Comparison of ENCODE assay signal across 8 mouse cellular contexts in genomic region chr8:95352151-95352870, GRCm38 (mm10). TPM values are rescaled to one million over a fixed set of nuclear protein-coding genes. Genes with fewer than 3 reads are reported as not detected.
DNase-seq lines count a peak whose midpoint lies in the region; ATAC-seq and TF ChIP-seq lines count a peak whose summit lies in the region.

Mmp15 (plus strand) TSS chr8:95352268.

- peaks cover 6% of the 10 kb centered on the region for H3K27me3 ChIP-seq in thymus, adult 2 months (ENCODE audit: control insufficient read depth, insufficient read depth, low read length)
- peaks cover 14% of the 10 kb centered on the region for H3K27me3 ChIP-seq in embryonic facial prominence, embryonic 14.5 days (replicated peaks; ENCODE audit: control insufficient read depth, insufficient read depth, low read length)
- H3K27me3 ChIP-seq in heart, embryonic 10.5 days (ENCODE audit: insufficient read depth, poor library complexity, severe bottlenecking): no peaks in the 10 kb centered on the region
- H3K27me3 ChIP-seq in kidney, embryonic 14.5 days (ENCODE audit: control insufficient read depth, insufficient read depth, low read length): peaks cover 5% of the 10 kb centered on the region; the same call in 1 of the 2 replicates
- H3K27me3 ChIP-seq in liver, embryonic 11.5 days (replicated peaks; ENCODE audit: control insufficient read depth, insufficient read depth, low read length): peaks cover 66% of the 10 kb centered on the region

- peak; percentile 83 for ATAC-seq in embryonic facial prominence, embryonic 14.5 days (ENCODE audit: low read depth)
- ATAC-seq in kidney, embryonic 14.5 days (ENCODE audit: low FRiP score, low TSS enrichment): peak; percentile 81
- ATAC-seq in liver, embryonic 11.5 days (replicated peaks; ENCODE audit: low FRiP score): peak; percentile 44

- H3K4me2 ChIP-seq in embryonic facial prominence, embryonic 14.5 days (ENCODE audit: low read depth, low read length): peak within 1 kb of the TSS; percentile 99
- H3K4me2 ChIP-seq in kidney, embryonic 14.5 days (replicated peaks; ENCODE audit: low read depth, low read length): peak within 1 kb of the TSS; percentile 99
- peak within 1 kb of the TSS; percentile 86 for H3K4me2 ChIP-seq in liver, embryonic 11.5 days

- no peaks in the 10 kb centered on the region for H3K9me3 ChIP-seq in embryonic facial prominence, embryonic 14.5 days (ENCODE audit: control insufficient read depth, low read length)
- H3K9me3 ChIP-seq in heart, embryonic 10.5 days: no peaks in the 10 kb centered on the region
- no peaks in the 10 kb centered on the region for H3K9me3 ChIP-seq in kidney, embryonic 14.5 days (ENCODE audit: control insufficient read depth, low read length)
- H3K9me3 ChIP-seq in liver, embryonic 11.5 days (ENCODE audit: control insufficient read depth, low read length): no peaks in the 10 kb centered on the region

- no peak for TF ChIP-seq CTCF in thymus, adult 2 months (IDR thresholded peaks at IDR 0.05; ENCODE audit: borderline replicate concordance, control insufficient read depth, extremely low read depth, insufficient read depth, low read length, poor library complexity)

- H3K27ac ChIP-seq in thymus, adult 2 months (ENCODE audit: control insufficient read depth, insufficient read depth, low read length): no peak within 1 kb of the TSS
- H3K27ac ChIP-seq in embryonic facial prominence, embryonic 14.5 days (replicated peaks; ENCODE audit: low read depth, low read length): peak within 1 kb of the TSS; percentile 58; the same call in 1 of the 2 replicates
- H3K27ac ChIP-seq in heart, embryonic 10.5 days: peak within 1 kb of the TSS; percentile 93
- peak within 1 kb of the TSS; percentile 65 for H3K27ac ChIP-seq in kidney, embryonic 14.5 days (ENCODE audit: low read depth, low read length)
- no peak within 1 kb of the TSS for H3K27ac ChIP-seq in liver, embryonic 11.5 days (ENCODE audit: low read depth, low read length)

- DNase-seq in thymus, adult 2 months: peak; percentile 30
- no peak for DNase-seq in thymus, adult 18-20 months
- peak; percentile 83 for DNase-seq in embryonic facial prominence, embryonic 14.5 days (ENCODE audit: low spot score)
- peak; percentile 90 for DNase-seq in heart, embryonic 10.5 days (ENCODE audit: low spot score)
- peak; percentile 75 for DNase-seq in liver, embryonic 11.5 days (ENCODE audit: low spot score)
- peak; percentile 87 for DNase-seq in neural tube, embryonic 10.5 days (ENCODE audit: extremely low spot score, low spot score)
- DNase-seq in urinary bladder, adult 2 months (ENCODE audit: low spot score): peak; percentile 78

- H3K9ac ChIP-seq in embryonic facial prominence, embryonic 14.5 days (ENCODE audit: low read depth, low read length): peak within 1 kb of the TSS; percentile 76
- H3K9ac ChIP-seq in kidney, embryonic 14.5 days (ENCODE audit: low read depth, low read length): peak within 1 kb of the TSS; percentile 83
- peak within 1 kb of the TSS; percentile 51 for H3K9ac ChIP-seq in liver, embryonic 11.5 days (ENCODE audit: low read depth, low read length)

- peaks cover 27% of the 10 kb centered on the region for H3K4me1 ChIP-seq in thymus, adult 2 months (replicated peaks; ENCODE audit: control insufficient read depth, insufficient read depth, low read length)
- peaks cover 11% of the 10 kb centered on the region for H3K4me1 ChIP-seq in embryonic facial prominence, embryonic 14.5 days (ENCODE audit: control insufficient read depth, insufficient read depth, low read length)
- H3K4me1 ChIP-seq in heart, embryonic 10.5 days: peaks cover 72% of the 10 kb centered on the region
- H3K4me1 ChIP-seq in kidney, embryonic 14.5 days (ENCODE audit: control insufficient read depth, insufficient read depth, low read length): peaks cover 7% of the 10 kb centered on the region; the same call in 1 of the 2 replicates
- peaks cover 4% of the 10 kb centered on the region for H3K4me1 ChIP-seq in liver, embryonic 11.5 days (replicated peaks; ENCODE audit: control insufficient read depth, insufficient read depth, low read length)

- H3K4me3 ChIP-seq in thymus, adult 2 months (ENCODE audit: control insufficient read depth, insufficient read depth, low read length): peak within 1 kb of the TSS; percentile 20
- H3K4me3 ChIP-seq in embryonic facial prominence, embryonic 14.5 days (ENCODE audit: low read depth, low read length): peak within 1 kb of the TSS; percentile 75
- H3K4me3 ChIP-seq in heart, embryonic 10.5 days: peak within 1 kb of the TSS; percentile 86
- H3K4me3 ChIP-seq in kidney, embryonic 14.5 days (ENCODE audit: low read length): peak within 1 kb of the TSS; percentile 80
- H3K4me3 ChIP-seq in liver, embryonic 11.5 days (ENCODE audit: low read depth, low read length): peak within 1 kb of the TSS; percentile 60

- no peak for TF ChIP-seq POLR2A in thymus, adult 2 months (IDR thresholded peaks at IDR 0.05; ENCODE audit: control insufficient read depth, extremely low read depth, insufficient read depth, low read length, poor library complexity)

- WGBS in thymus, adult 2 months: under 1% methylated on average over 80 of the region's 80 CpGs
- WGBS in embryonic facial prominence, embryonic 14.5 days: 0% methylated on average over 10 of the region's 80 CpGs
- under 1% methylated on average over 79 of the region's 80 CpGs for WGBS in heart, embryonic 10.5 days
- WGBS in kidney, embryonic 14.5 days: under 1% methylated on average over 62 of the region's 80 CpGs
- 2% methylated on average over 79 of the region's 80 CpGs for WGBS in liver, embryonic 11.5 days

- no peaks in the 10 kb centered on the region for H3K36me3 ChIP-seq in thymus, adult 2 months (ENCODE audit: control insufficient read depth, insufficient read depth, low read length)
- no peaks in the 10 kb centered on the region for H3K36me3 ChIP-seq in embryonic facial prominence, embryonic 14.5 days (ENCODE audit: control insufficient read depth, insufficient read depth, low read length)
- peaks cover 13% of the 10 kb centered on the region for H3K36me3 ChIP-seq in heart, embryonic 10.5 days
- H3K36me3 ChIP-seq in kidney, embryonic 14.5 days (ENCODE audit: control insufficient read depth, insufficient read depth, low read length): no peaks in the 10 kb centered on the region
- no peaks in the 10 kb centered on the region for H3K36me3 ChIP-seq in liver, embryonic 11.5 days (ENCODE audit: control insufficient read depth, insufficient read depth, low read length)

RNA-seq across cellular contexts. Expression of gene Mmp15, which starts in this region (rescaled TPM):
- 14.7 and 16.2 TPM in 2 replicates for polyA plus RNA-seq in thymus, adult 2 months (2012; rRNA removed)
- polyA plus RNA-seq in embryonic facial prominence, embryonic 14.5 days (2014; fragmentation: Nextera tagmentation; extraction: Ambion mirVana): 14.9 and 15.3 TPM in 2 replicates
- 30.9 and 50.2 TPM in 2 replicates for polyA plus RNA-seq in heart, embryonic 10.5 days (2016; fragmentation: Nextera tagmentation; extraction: Ambion mirVana)
- 10.9 and 16.1 TPM in 2 replicates for polyA plus RNA-seq in kidney, embryonic 14.5 days (2014; fragmentation: Nextera tagmentation; extraction: Ambion mirVana)
- 4.4 and 5.4 TPM in 2 replicates for polyA plus RNA-seq in liver, embryonic 11.5 days (2014; fragmentation: Nextera tagmentation; extraction: Ambion mirVana)
- polyA plus RNA-seq in urinary bladder, adult 2 months (2012; rRNA removed): 17.1 and 27.3 TPM in 2 replicates

Comparison
In these comparisons a context has a peak if more than half of its experiments do, and no peak if none do; other contexts are left out.
1. DNase-seq: peak in thymus, adult 2 months (single experiment), embryonic facial prominence, embryonic 14.5 days (single experiment), heart, embryonic 10.5 days (single experiment), liver, embryonic 11.5 days (single experiment), neural tube, embryonic 10.5 days (single experiment) and urinary bladder, adult 2 months (single experiment); none in thymus, adult 18-20 months (0 of 2).
2. H3K27ac ChIP-seq: peak in embryonic facial prominence, embryonic 14.5 days (single experiment), heart, embryonic 10.5 days (single experiment) and kidney, embryonic 14.5 days (single experiment); none in thymus, adult 2 months (single experiment) and liver, embryonic 11.5 days (single experiment).
3. H3K4me3 ChIP-seq: peak in every context shown above with its lines; median percentile 86 in heart, embryonic 10.5 days; 80 in kidney, embryonic 14.5 days; 75 in embryonic facial prominence, embryonic 14.5 days; 60 in liver, embryonic 11.5 days; 20 in thymus, adult 2 months.
4. Peak in every context shown above with its lines, with median percentiles within 50 percentile points of each other: ATAC-seq, H3K4me2 ChIP-seq and H3K9ac ChIP-seq.